Mouse (Mus musculus) liver, embryonic 14.5 days (tissue): Measurements from ENCODE around the gene Adck2. TPM values are rescaled to one million over a fixed set of nuclear protein-coding genes. Genes with fewer than 3 reads are reported as not detected.
A peak's percentile ranks its signal among the peaks of the same experiment; 100 is the strongest.

Experiments
- ATAC-seq: fragments of 200-750 bp; cut with Nextera tagmentation; 2 replicates; pipeline ENCODE4 v1.8.0; 2017; ENCODE audit warnings: moderate number of reproducible peaks, mild to moderate bottlenecking, moderate library complexity; ENCODE audit not compliant: insufficient read depth
- DNase-seq, 3 experiments: peaks; one replicate each; pipeline ENCODE4 v3.0.0-alpha.2; 2012 to 2013; ENCODE audit warnings: low read depth in 3 of 3, low spot score in 3 of 3
- H3K27ac ChIP-seq: fragments of 300-500 bp; sonication (generic); 2 replicates; pipeline ENCODE4 v1.5.1; 2014; ENCODE audit warnings: moderate library complexity, mild to moderate bottlenecking, control low read depth, inconsistent platforms
- H3K27me3 ChIP-seq: fragments of 300-500 bp; sonication (generic); 2 replicates; pipeline ENCODE4 v1.6.1; 2014; ENCODE audit warnings: mild to moderate bottlenecking, low read length, moderate library complexity; ENCODE audit not compliant: control insufficient read depth, insufficient read depth
- H3K36me3 ChIP-seq: fragments of 300-500 bp; sonication (generic); replicated peaks from 2 replicates; pipeline ENCODE4 v1.6.1; 2014; ENCODE audit warnings: low read depth; ENCODE audit not compliant: control insufficient read depth, insufficient read depth
- H3K4me1 ChIP-seq, 2 experiments: fragments of 200-500 bp in 1 of 2; fragments of 300-500 bp in 1 of 2; sonication (generic) in 1 of 2; replicated peaks; 2 replicates each; pipeline ENCODE4 v1.6.1; 2012 to 2014; ENCODE audit warnings: antibody characterized with exemption in 1 of 2, inconsistent platforms in 1 of 2, low read length in 1 of 2; ENCODE audit not compliant: control insufficient read depth in 2 of 2, insufficient read depth in 2 of 2
- H3K4me2 ChIP-seq: fragments of 300-500 bp; sonication (generic); 2 replicates; pipeline ENCODE4 v1.6.1; 2014; ENCODE audit warnings: low read depth, mild to moderate bottlenecking, control low read depth, moderate library complexity
- H3K4me3 ChIP-seq, 2 experiments: fragments of 200-500 bp in 1 of 2; fragments of 300-500 bp in 1 of 2; sonication (generic) in 1 of 2; 2 replicates each; pipeline ENCODE4 v1.5.1; 2012 to 2014; ENCODE audit warnings: low read depth in 2 of 2, low read length in 2 of 2, mild to moderate bottlenecking in 2 of 2, control low read depth in 1 of 2, inconsistent platforms in 1 of 2, moderate library complexity in 1 of 2; ENCODE audit not compliant: insufficient read depth in 1 of 2
- H3K9ac ChIP-seq: fragments of 300-500 bp; sonication (generic); replicated peaks from 2 replicates; pipeline ENCODE4 v1.6.1; 2014; ENCODE audit warnings: mild to moderate bottlenecking, control low read depth, moderate library complexity
- H3K9me3 ChIP-seq: fragments of 300-500 bp; sonication (generic); 2 replicates; pipeline ENCODE4 v1.6.1; 2016; ENCODE audit warnings: low read length, mixed read lengths; ENCODE audit not compliant: control insufficient read depth
- CTCF ChIP-seq: IDR thresholded peaks from 2 replicates; pipeline ENCODE4 v1.5.1; 2016; ENCODE audit warnings: antibody characterized with exemption, low read depth, control low read depth
- EP300 ChIP-seq: IDR thresholded peaks from 2 replicates; pipeline ENCODE4 v1.6.1; 2016; ENCODE audit warnings: antibody characterized with exemption, low read depth
- WGBS: fragments of 180-500 bp; shearing (Covaris S2); extraction: QIAGEN DNeasy Blood & Tissue Kit; methylation state at CpG from one replicate; pipeline ENCODE4 v1.1.7; 2014; ENCODE audit not compliant: insufficient replicate concordance; 5-methylcytosine and 5-hydroxymethylcytosine counted together
- polyA plus RNA-seq, 2 experiments: library from polyadenylated mRNA; depleted of rRNA in 1 of 2; stranded (reverse) in 1 of 2; unstranded in 1 of 2; fragments of >200 nt; fragmentation: Nextera tagmentation in 1 of 2; extraction: Ambion mirVana in 1 of 2; gene quantifications; 2 replicates each; pipeline versions ENCODE4 v1.2.1 to v1.2.3; 2012 to 2014

Adck2 gene
- polyA plus RNA-seq, 2 experiments, result 3.1 to 6.7 TPM

DNA sequence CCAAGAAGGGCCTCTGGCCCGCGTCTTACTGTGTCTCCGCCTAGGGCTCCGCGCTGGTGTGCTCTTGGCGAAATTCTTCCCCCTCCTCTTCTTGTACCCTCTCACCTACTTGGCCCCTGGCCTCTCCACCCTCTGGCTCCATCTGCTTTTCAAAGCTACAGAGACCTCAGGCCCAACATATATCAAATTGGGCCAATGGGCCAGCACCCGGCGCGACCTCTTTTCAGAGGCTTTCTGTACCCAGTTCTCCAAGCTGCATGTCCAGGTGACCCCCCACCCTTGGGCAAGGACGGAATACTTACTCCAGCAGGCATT, 839 bp downstream of the Adck2 start:
- WGBS, result 37% methylated on average over 10 of the region's 10 CpGs
- H3K4me2 ChIP-seq, result peak overlapping the region; percentile 81
- no peaks in the 10 kb centered on the region; the same call in 1 of the 2 replicates for H3K36me3 ChIP-seq
- peaks cover 5 to 11% of the 10 kb centered on the region in 2 experiments; a peak in 3 of 4 replicates for H3K4me1 ChIP-seq
- no peaks in the 10 kb centered on the region for H3K9me3 ChIP-seq
- peak overlapping the region; percentile 68 for H3K9ac ChIP-seq
- H3K4me3 ChIP-seq, result peak overlapping the region; percentile 77 to 78
- ATAC-seq (no peak), DNase-seq (no peak)
- TF ChIP-seq CTCF (no peak), EP300 (no peak)
- H3K27me3 ChIP-seq, result no peaks in the 10 kb centered on the region
- no peak overlapping the region for H3K27ac ChIP-seq

DNA sequence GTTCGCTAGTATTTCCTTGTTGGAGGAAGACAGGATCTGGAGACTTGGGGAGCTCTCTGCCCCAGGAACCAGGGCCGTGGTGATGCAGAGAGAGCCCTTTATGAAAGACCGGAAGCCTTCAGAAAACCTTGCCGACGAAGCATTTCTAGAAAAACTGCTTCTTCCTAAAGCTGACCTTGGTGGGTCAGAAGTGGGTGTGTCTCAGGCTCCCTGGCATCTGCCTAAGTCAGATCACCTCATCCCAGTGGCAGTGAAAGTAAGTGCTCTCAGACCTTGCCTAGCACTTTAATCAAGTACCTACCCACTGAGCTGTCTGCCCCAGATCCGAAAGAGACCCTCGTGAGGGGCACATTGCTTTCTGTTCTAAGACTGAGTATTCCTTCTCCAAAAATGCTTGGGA, 1.3 kb downstream of the Adck2 start:
- Histone ChIP-seq H3K27ac (no peak overlapping the region), H3K9me3 (no peaks in the 10 kb centered on the region), H3K27me3 (no peaks in the 10 kb centered on the region), H3K9ac (0 out of 2 replicates have a peak overlapping the region, but pooled peaks have one; percentile 27), H3K4me2 (peak overlapping the region; percentile 81), H3K36me3 (no peaks in the 10 kb centered on the region; the same call in 1 of the 2 replicates), H3K4me1 (peaks cover 5 to 11% of the 10 kb centered on the region in 2 experiments; a peak in 3 of 4 replicates), H3K4me3 (peak overlapping the region in 1 of 2 experiments; percentile 78; a peak in 2 of 4 replicates)
- WGBS, result 69% methylated on average over 7 of the region's 7 CpGs
- DNase-seq (no peak), ATAC-seq (no peak)
- TF ChIP-seq CTCF (no peak), EP300 (no peak)

DNA sequence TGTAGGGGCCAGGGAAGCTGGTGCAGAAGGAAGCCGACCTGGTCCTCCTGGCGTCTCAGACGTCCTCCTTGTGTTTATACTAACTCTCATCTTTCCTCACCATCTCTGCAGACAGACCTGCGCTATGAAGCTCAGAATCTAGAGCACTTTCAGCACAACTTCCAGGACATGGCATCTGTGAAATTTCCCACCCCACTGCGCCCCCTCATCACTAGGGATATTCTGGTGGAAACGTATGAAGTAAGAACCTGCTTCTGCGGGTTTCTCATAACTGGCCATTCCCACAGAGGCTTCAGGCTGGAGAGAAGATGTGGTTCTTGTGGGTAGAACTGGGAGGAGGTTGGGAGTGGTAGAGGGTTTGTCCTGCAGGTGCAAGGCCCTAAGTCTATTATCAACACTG, 5.9 kb downstream of the Adck2 start:
- no peak overlapping the region for H3K9ac ChIP-seq
- DNase-seq (no peak), ATAC-seq (no peak)
- no peak overlapping the region for H3K4me2 ChIP-seq
- peaks cover 19 to 20% of the 10 kb centered on the region in 2 experiments for H3K4me1 ChIP-seq
- no peaks in the 10 kb centered on the region for H3K27me3 ChIP-seq
- no peaks in the 10 kb centered on the region; the same call in 1 of the 2 replicates for H3K36me3 ChIP-seq
- H3K27ac ChIP-seq, result no peak overlapping the region
- H3K9me3 ChIP-seq, result no peaks in the 10 kb centered on the region
- TF ChIP-seq CTCF, result no peak
- TF ChIP-seq EP300, result no peak
- 80% methylated on average over 7 of the region's 7 CpGs for WGBS
- no peak overlapping the region for H3K4me3 ChIP-seq

DNA sequence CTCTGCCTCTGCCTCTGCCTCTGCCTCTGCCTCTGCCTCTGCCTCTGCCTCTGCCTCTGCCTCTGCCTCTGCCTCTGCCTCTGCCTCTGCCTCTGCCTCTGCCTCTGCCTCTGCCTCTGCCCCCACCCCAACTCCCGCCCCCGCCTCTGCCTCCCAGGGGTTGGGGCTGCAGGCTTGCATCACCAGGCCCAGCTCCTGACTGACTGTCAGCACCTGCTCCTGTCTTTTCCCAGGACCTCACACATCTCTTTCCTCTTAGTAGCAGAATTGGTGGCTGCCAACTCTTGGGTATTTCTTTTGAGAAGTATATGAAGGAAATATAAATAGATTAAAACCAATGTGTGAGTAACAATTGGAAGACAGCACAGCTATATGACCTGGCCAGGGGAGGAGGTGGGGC, 6.9 kb downstream of the Adck2 start:
- Histone ChIP-seq H3K27ac (no peak overlapping the region), H3K9me3 (no peaks in the 10 kb centered on the region), H3K4me3 (no peak overlapping the region), H3K4me1 (peaks cover 14 to 15% of the 10 kb centered on the region in 2 experiments), H3K27me3 (no peaks in the 10 kb centered on the region), H3K36me3 (no peaks in the 10 kb centered on the region; the same call in 1 of the 2 replicates), H3K4me2 (0 out of 2 replicates have a peak overlapping the region, but pooled peaks have one; percentile 45), H3K9ac (peak overlapping the region; percentile 47)
- whole genome bisulfite sequencing, result 46% methylated on average over 2 of the region's 2 CpGs
- TF ChIP-seq CTCF, result no peak
- TF ChIP-seq EP300, result no peak
- DNase-seq, result no peak
- no peak for ATAC-seq

DNA sequence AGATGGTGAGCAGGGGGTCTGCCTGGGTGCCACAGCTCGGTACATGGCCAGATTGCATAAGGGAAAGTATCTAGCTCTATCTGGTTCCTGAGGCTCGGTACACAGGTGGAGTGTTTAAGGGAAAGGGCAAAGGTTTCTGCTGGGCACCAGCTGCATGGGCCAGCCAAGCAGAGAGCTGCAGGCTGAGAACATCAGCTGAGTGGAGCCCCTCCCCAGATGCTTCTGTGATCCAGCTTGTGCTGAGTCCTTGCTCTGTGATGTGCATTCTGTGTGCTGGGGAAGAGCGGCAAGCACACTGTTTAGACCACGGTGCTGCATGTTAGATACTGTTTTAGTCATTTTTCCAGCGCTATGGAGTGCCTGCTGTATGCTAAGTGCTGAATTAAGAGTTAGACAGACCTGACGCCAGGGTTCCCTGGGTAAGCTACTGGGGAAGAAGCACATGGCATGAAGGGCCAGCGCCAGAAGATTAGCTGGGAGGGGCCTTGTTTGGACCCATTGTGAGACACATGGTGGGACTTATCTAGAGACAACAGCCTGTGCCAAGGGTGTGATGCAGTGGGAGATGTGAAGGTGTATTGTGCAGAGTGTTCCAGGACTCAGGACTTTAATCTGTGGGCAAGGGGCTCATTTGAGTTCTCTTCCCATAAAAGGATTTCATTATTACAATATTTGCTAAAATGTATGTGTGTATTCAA, 7.6 kb downstream of the Adck2 start:
- peak; percentile 83 for TF ChIP-seq EP300
- TF ChIP-seq CTCF, result no peak
- Histone ChIP-seq H3K4me1 (peaks cover 15% of the 10 kb centered on the region in 2 experiments), H3K4me2 (peak overlapping the region; percentile 45), H3K36me3 (no peaks in the 10 kb centered on the region; the same call in 1 of the 2 replicates), H3K27me3 (no peaks in the 10 kb centered on the region), H3K9me3 (no peaks in the 10 kb centered on the region), H3K9ac (peak overlapping the region; percentile 47), H3K4me3 (no peak overlapping the region), H3K27ac (peak overlapping the region; percentile 53)
- 41% methylated on average over 7 of the region's 7 CpGs for WGBS
- DNase-seq (peak; percentile 59 to 67 (median 63)), ATAC-seq (peak; percentile 96)
